Mouse (Mus musculus): Measurements from ENCODE around the gene Ldha. TPM values are rescaled to one million over a fixed set of nuclear protein-coding genes. Genes with fewer than 3 reads are reported as not detected.

Gene Ldha
- polyA plus RNA-seq (2012; ENCODE audit: low replicate concordance) = 133 and 232 TPM in 2 replicates

DNA sequence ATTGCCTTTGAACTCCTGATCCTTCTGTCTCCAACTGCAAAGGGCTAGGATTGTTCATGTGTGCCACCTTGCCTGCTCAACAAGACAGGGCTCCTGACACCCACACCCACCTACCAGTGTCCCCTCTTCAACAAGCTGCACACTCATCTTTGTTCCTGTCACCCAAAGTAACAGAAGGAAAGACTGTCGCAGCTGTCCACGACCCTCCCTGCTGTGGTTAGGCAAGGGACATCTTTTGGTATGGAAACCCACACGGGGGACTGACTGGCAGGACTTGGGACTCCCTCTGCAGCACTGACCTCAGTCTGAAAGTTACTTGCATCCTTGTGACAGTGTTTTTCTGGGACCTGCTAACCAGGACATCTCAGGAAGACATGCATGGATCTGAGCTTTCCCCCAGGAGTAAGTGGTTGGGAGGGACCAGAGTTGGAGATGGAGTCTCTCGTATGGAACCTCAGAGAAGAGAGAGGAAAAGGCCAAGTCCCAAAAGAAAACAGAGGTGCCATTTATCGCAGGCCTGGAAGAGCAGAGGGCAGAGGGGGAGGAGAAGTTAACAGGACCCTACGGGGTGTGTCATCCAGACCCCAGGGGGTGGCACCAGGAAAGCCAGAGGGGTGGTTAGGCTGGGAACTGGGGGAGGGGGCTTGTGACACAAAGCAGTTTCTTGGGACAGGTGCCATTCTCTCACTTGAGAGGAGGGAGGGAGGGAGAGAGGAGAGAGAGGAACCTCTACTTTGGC lies at the start of gene Ldha:
Gene Ldha, plus strand, starts transcription at position 689 of the 739 bp plus-strand sequence.

DNA sequence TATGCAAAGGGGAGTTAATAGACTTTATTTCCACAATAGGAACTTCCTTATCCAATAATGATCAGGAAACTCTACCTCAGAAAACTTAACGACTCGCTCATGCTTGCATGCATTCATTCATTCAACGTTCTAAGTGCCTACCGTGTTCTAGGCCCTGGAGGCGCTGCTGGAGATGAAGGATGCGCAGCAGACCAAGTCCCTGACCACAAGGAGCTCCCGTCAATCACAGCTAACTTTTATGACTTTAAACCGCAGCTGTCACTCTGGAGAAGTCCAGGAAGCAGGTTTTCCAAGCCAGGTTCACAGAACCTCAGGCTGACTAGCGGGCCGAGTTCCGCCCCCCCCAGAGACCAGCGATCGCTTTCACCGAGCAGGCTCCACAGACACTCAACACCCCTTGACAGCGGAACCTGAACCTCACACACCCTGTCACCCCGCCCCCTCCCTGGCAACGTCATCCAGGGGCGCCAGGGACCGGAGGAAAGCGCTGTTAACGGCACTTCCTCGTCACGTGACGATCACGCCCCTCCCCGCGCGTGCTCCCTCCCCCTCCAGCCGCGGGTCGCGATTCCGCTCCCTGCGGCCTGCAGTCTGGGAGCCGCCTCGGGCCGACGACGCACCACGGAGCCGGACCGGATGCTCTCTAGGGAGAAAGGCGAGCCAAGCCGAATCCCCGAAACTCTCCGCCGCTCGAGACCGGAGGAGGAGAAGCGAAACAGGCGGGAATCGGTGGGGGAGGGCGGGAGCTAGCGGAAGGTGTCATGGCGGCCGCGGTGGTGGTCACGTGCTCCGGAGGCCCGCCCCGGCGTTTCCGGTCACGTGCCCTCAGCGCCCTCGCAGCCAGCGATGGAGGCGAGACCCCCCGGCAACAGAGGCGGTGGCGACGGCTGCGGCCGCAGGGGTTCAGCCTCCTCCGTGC lies 45.7 kb upstream of the Ldha start, which contains the start of the genes Hps5 and Gtf2h1:
Gene Hps5, minus strand, starts transcription at position 778 of the 919 bp plus-strand sequence.
Gene Gtf2h1, plus strand, starts transcription at position 817 of the 919 bp plus-strand sequence.

GRCm38 (mm10) chr7:46860996-46861395 lies 19.7 kb downstream of the Ldha start, which contains the start of gene Ldhc:
Gene Ldhc (plus strand): TSS chr7:46861203.

Other genes starting within 250 kb of the Ldha start
- gene Sergef, start 201.7 kb upstream of the Ldha start, polyA plus RNA-seq (2012; ENCODE audit: low replicate concordance) = 1.5 and 3.6 TPM in 2 replicates
- 0.03 TPM in 1 of 2 replicates, not detected in the other for gene Tph1, start 168.9 kb upstream of the Ldha start, polyA plus RNA-seq (2012; ENCODE audit: low replicate concordance)
- 1.6 TPM in 2 replicates for gene Saal1, start 130.8 kb upstream of the Ldha start, polyA plus RNA-seq (2012; ENCODE audit: low replicate concordance)
- gene Saa3, start 125.8 kb upstream of the Ldha start, polyA plus RNA-seq (2012; ENCODE audit: low replicate concordance) = 0.25 and 8.7 TPM in 2 replicates
- not detected in 2 replicates for gene Saa4, start 108.9 kb upstream of the Ldha start, polyA plus RNA-seq (2012; ENCODE audit: low replicate concordance)
- gene Saa1, start 98.5 kb upstream of the Ldha start, polyA plus RNA-seq (2012; ENCODE audit: low replicate concordance) = not detected in 2 replicates
- not detected in 2 replicates for gene Saa2, start 89.7 kb upstream of the Ldha start, polyA plus RNA-seq (2012; ENCODE audit: low replicate concordance)
- gene Hps5, start 45.4 kb upstream of the Ldha start, polyA plus RNA-seq (2012; ENCODE audit: low replicate concordance) = 6.4 and 8.8 TPM in 2 replicates
- gene Gtf2h1, start 45.4 kb upstream of the Ldha start, polyA plus RNA-seq (2012; ENCODE audit: low replicate concordance) = 19.8 and 38.6 TPM in 2 replicates
- gene Ldhc, start 19.7 kb downstream of the Ldha start, polyA plus RNA-seq (2012; ENCODE audit: low replicate concordance) = not detected in 2 replicates
- 32.6 and 38.8 TPM in 2 replicates for gene Tsg101, start 78.5 kb downstream of the Ldha start, polyA plus RNA-seq (2012; ENCODE audit: low replicate concordance)
- 0.37 and 0.39 TPM in 2 replicates for gene Uevld, start 117.1 kb downstream of the Ldha start, polyA plus RNA-seq (2012; ENCODE audit: low replicate concordance)
- gene Gm9999, start 142.1 kb downstream of the Ldha start, polyA plus RNA-seq (2012; ENCODE audit: low replicate concordance) = not detected in 2 replicates
- 8.2 and 10.0 TPM in 2 replicates for gene Spty2d1, start 166.9 kb downstream of the Ldha start, polyA plus RNA-seq (2012; ENCODE audit: low replicate concordance)
- 25.1 and 30.7 TPM in 2 replicates for gene Tmem86a, start 209.1 kb downstream of the Ldha start, polyA plus RNA-seq (2012; ENCODE audit: low replicate concordance)